Mouse (Mus musculus) heart, embryonic 10.5 days (tissue): Measurements from ENCODE around the gene Lrg1. TPM values are rescaled to one million over a fixed set of nuclear protein-coding genes. Genes with fewer than 3 reads are reported as not detected.
A peak's percentile ranks its signal among the peaks of the same experiment; 100 is the strongest.
"Not testable (repeated sequence)": the region's sequence is repeated elsewhere in the genome, so short reads cannot be mapped to it uniquely, and the experiment has no call there.

Source experiments
- DNase-seq: peaks from one replicate; pipeline ENCODE4 v3.0.0-alpha.2; 2017; ENCODE audit warnings: low spot score
- H3K27ac ChIP-seq: fragments of 300-500 bp; sonication (generic); 2 replicates; pipeline ENCODE4 v1.5.1; 2016; ENCODE audit warnings: mild to moderate bottlenecking
- H3K27me3 ChIP-seq: fragments of 300-500 bp; sonication (generic); 2 replicates; pipeline ENCODE4 v1.6.1; 2016; ENCODE audit warnings: mild to moderate bottlenecking; ENCODE audit not compliant: poor library complexity, insufficient read depth, severe bottlenecking
- H3K36me3 ChIP-seq: fragments of 300-500 bp; sonication (generic); 2 replicates; pipeline ENCODE4 v1.6.1; 2016; ENCODE audit warnings: mild to moderate bottlenecking, moderate library complexity
- H3K4me1 ChIP-seq: fragments of 300-500 bp; sonication (generic); 2 replicates; pipeline ENCODE4 v1.6.1; 2016; ENCODE audit warnings: mild to moderate bottlenecking
- H3K4me3 ChIP-seq: fragments of 300-500 bp; sonication (generic); 2 replicates; pipeline ENCODE4 v1.5.1; 2016; ENCODE audit warnings: mild to moderate bottlenecking, moderate library complexity
- H3K9me3 ChIP-seq: fragments of 300-500 bp; sonication (generic); 2 replicates; pipeline ENCODE4 v1.6.1; 2016; ENCODE audit warnings: mild to moderate bottlenecking, moderate library complexity
- WGBS: fragments of 180-500 bp; shearing (Covaris S2); methylation state at CpG from one replicate; pipeline ENCODE4 v1.1.7; 2016; 5-methylcytosine and 5-hydroxymethylcytosine counted together
- polyA plus RNA-seq: library from polyadenylated mRNA; unstranded; fragments of >200 nt; fragmentation: Nextera tagmentation; extraction: Ambion mirVana; gene quantifications from 2 replicates; pipeline ENCODE4 v1.2.1, GENCODE M21; 2016

Gene Lrg1
- polyA plus RNA-seq, 1 experiment from 2014 or later, result not detected

- H3K9me3 ChIP-seq, result no peaks in the 10 kb centered on the region
- peaks cover 27% of the 10 kb centered on the region for H3K27me3 ChIP-seq
- WGBS, result 55% methylated on average over 3 of the region's 3 CpGs
- no peak overlapping the region for H3K4me3 ChIP-seq
- DNase-seq, result no peak
- no peak overlapping the region for H3K27ac ChIP-seq
- no peaks in the 10 kb centered on the region for H3K36me3 ChIP-seq
- H3K4me1 ChIP-seq, result peaks cover 16% of the 10 kb centered on the region
Observed at GRCm38 (mm10) chr17:56112743-56113142, 9.1 kb downstream of the Lrg1 start.

- Histone ChIP-seq H3K36me3 (no peaks in the 10 kb centered on the region), H3K27me3 (peaks cover 20% of the 10 kb centered on the region), H3K9me3 (no peaks in the 10 kb centered on the region), H3K27ac (no peak overlapping the region), H3K4me1 (peaks cover 9% of the 10 kb centered on the region), H3K4me3 (no peak overlapping the region)
- DNase-seq, result no peak
- WGBS, result 47% methylated on average over 5 of the region's 5 CpGs
Observed at GRCm38 (mm10) chr17:56111864-56112263, 9.9 kb downstream of the Lrg1 start.

GRCm38 (mm10) chr17:56111021-56111420 is 10.8 kb downstream of the Lrg1 start:
- no peak overlapping the region for H3K27ac ChIP-seq
- H3K9me3 ChIP-seq, result no peaks in the 10 kb centered on the region
- DNase-seq, result no peak
- peaks cover 11% of the 10 kb centered on the region for H3K27me3 ChIP-seq
- H3K36me3 ChIP-seq, result no peaks in the 10 kb centered on the region
- no peak overlapping the region for H3K4me3 ChIP-seq
- peaks cover 7% of the 10 kb centered on the region for H3K4me1 ChIP-seq
- WGBS, result 52% methylated on average over 1 of the region's 1 CpGs

GRCm38 (mm10) chr17:56110571-56110970 is 11.2 kb downstream of the Lrg1 start:
- no peaks in the 10 kb centered on the region for H3K36me3 ChIP-seq
- peaks cover 7% of the 10 kb centered on the region for H3K27me3 ChIP-seq
- no peak overlapping the region for H3K27ac ChIP-seq
- no peak overlapping the region for H3K4me3 ChIP-seq
- 63% methylated on average over 4 of the region's 4 CpGs for WGBS
- no peaks in the 10 kb centered on the region for H3K9me3 ChIP-seq
- no peak for DNase-seq
- H3K4me1 ChIP-seq, result peaks cover 7% of the 10 kb centered on the region

GRCm38 (mm10) chr17:56109219-56110051 is 12.4 kb downstream of the Lrg1 start, which contains the start of gene Plin4:
Gene Plin4 (minus strand): TSS chr17:56109803.
- 0 out of 2 replicates have a peak within 1 kb of the TSS, but pooled peaks have one; percentile 7 for H3K27ac ChIP-seq
- no peaks in the 10 kb centered on the region for H3K36me3 ChIP-seq
- DNase-seq, result no peak
- no peak within 1 kb of the TSS for H3K4me3 ChIP-seq
- WGBS, result 59% methylated on average over 10 of the region's 10 CpGs
- H3K27me3 ChIP-seq, result peaks cover 5% of the 10 kb centered on the region
- H3K4me1 ChIP-seq, result peaks cover 7% of the 10 kb centered on the region
- H3K9me3 ChIP-seq, result no peaks in the 10 kb centered on the region

GRCm38 (mm10) chr17:56108334-56109044 is 13.3 kb downstream of the Lrg1 start:
- DNase-seq, result no peak
- H3K4me3 ChIP-seq, result no peak overlapping the region
- 0 out of 2 replicates have a peak overlapping the region, but pooled peaks have one; percentile 7 for H3K27ac ChIP-seq
- peaks cover 7% of the 10 kb centered on the region for H3K4me1 ChIP-seq
- H3K9me3 ChIP-seq, result no peaks in the 10 kb centered on the region
- peaks cover 7% of the 10 kb centered on the region for H3K36me3 ChIP-seq
- 73% methylated on average over 6 of the region's 6 CpGs for WGBS
- H3K27me3 ChIP-seq, result peaks cover 5% of the 10 kb centered on the region

- H3K9me3 ChIP-seq, result no peaks in the 10 kb centered on the region
- no peak for DNase-seq
- no peak overlapping the region for H3K4me3 ChIP-seq
- H3K36me3 ChIP-seq, result peaks cover 14% of the 10 kb centered on the region
- peaks cover 2% of the 10 kb centered on the region for H3K27me3 ChIP-seq
- 70% methylated on average over 2 of the region's 2 CpGs for WGBS
- H3K27ac ChIP-seq, result no peak overlapping the region
- H3K4me1 ChIP-seq, result peaks cover 7% of the 10 kb centered on the region
Observed at GRCm38 (mm10) chr17:56107736-56108135, 14.1 kb downstream of the Lrg1 start.

GRCm38 (mm10) chr17:56106981-56107380 is 14.8 kb downstream of the Lrg1 start:
- no peaks in the 10 kb centered on the region for H3K27me3 ChIP-seq
- peaks cover 7% of the 10 kb centered on the region for H3K4me1 ChIP-seq
- DNase-seq, result no peak
- no peak overlapping the region for H3K27ac ChIP-seq
- 59% methylated on average over 4 of the region's 4 CpGs for WGBS
- no peak overlapping the region for H3K4me3 ChIP-seq
- H3K36me3 ChIP-seq, result peaks cover 22% of the 10 kb centered on the region
- H3K9me3 ChIP-seq, result no peaks in the 10 kb centered on the region

GRCm38 (mm10) chr17:56106436-56106835 is 15.4 kb downstream of the Lrg1 start:
- H3K4me1 ChIP-seq, H3K9me3 ChIP-seq, H3K4me3 ChIP-seq, DNase-seq, H3K27me3 ChIP-seq, H3K27ac ChIP-seq: not testable (repeated sequence)
- peaks cover 27% of the 10 kb centered on the region for H3K36me3 ChIP-seq
- WGBS, result 97% methylated on average over 4 of the region's 4 CpGs

- not testable (repeated sequence) for H3K27me3 ChIP-seq, H3K27ac ChIP-seq, DNase-seq, H3K4me1 ChIP-seq, H3K9me3 ChIP-seq, H3K4me3 ChIP-seq
- H3K36me3 ChIP-seq, result peaks cover 43% of the 10 kb centered on the region
- WGBS, result 88% methylated on average over 3 of the region's 5 CpGs
Observed at GRCm38 (mm10) chr17:56104821-56105220, 17.0 kb downstream of the Lrg1 start.

- H3K4me3 ChIP-seq, result no peak overlapping the region
- DNase-seq, result no peak
- WGBS, result 89% methylated on average over 8 of the region's 8 CpGs
- H3K36me3 ChIP-seq, result peaks cover 54% of the 10 kb centered on the region
- no peaks in the 10 kb centered on the region for H3K27me3 ChIP-seq
- H3K9me3 ChIP-seq, result no peaks in the 10 kb centered on the region
- H3K27ac ChIP-seq, result no peak overlapping the region
- H3K4me1 ChIP-seq, result peaks cover 4% of the 10 kb centered on the region
Observed at GRCm38 (mm10) chr17:56103465-56104285, 18.1 kb downstream of the Lrg1 start.

GRCm38 (mm10) chr17:56102927-56103326 is 18.9 kb downstream of the Lrg1 start:
- peaks cover 62% of the 10 kb centered on the region for H3K36me3 ChIP-seq
- H3K4me3 ChIP-seq, result no peak overlapping the region
- H3K27me3 ChIP-seq, result no peaks in the 10 kb centered on the region
- H3K27ac ChIP-seq, result no peak overlapping the region
- H3K4me1 ChIP-seq, result no peaks in the 10 kb centered on the region
- WGBS, result 92% methylated on average over 9 of the region's 9 CpGs
- no peak for DNase-seq
- no peaks in the 10 kb centered on the region for H3K9me3 ChIP-seq
